Mouse (Mus musculus): Measurements from ENCODE around the gene Zfp280d.

DNA sequence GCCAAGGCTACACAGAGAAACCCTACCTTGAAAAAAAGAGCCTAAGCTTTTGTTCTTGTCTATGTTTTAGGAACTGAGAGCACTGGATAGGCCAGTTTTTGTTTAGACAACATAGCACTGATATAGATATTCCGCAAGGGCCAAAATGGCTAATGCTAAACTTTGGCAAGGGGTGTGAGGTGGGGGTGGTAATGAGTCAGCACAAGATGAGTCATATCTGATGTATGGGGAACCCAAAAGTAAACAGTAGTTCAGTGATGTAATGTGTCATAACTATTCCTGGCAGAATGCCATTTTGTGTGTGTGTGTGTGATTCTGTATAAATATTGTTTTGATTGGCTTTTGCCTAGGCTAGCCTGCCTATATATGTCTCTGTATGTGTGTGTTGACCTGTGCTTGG lies 4.5 kb upstream of the Zfp280d start:
- no peak for TF ChIP-seq POLR2A (IDR thresholded peaks at IDR 0.05; ENCODE audit: low read depth, low read length)
- no peak for TF ChIP-seq CTCF (IDR thresholded peaks at IDR 0.05; ENCODE audit: borderline replicate concordance, insufficient read depth, low read length)

Data from embryonic fibroblast, embryonic 13.5 days (primary cell).